Mouse (Mus musculus): ENCODE results near the gene Capza1. TPM values are rescaled to one million over a fixed set of nuclear protein-coding genes. Genes with fewer than 3 reads are reported as not detected.

Gene Capza1
- polyA plus RNA-seq, 1 experiment from 2014 or later: 186 TPM

DNA sequence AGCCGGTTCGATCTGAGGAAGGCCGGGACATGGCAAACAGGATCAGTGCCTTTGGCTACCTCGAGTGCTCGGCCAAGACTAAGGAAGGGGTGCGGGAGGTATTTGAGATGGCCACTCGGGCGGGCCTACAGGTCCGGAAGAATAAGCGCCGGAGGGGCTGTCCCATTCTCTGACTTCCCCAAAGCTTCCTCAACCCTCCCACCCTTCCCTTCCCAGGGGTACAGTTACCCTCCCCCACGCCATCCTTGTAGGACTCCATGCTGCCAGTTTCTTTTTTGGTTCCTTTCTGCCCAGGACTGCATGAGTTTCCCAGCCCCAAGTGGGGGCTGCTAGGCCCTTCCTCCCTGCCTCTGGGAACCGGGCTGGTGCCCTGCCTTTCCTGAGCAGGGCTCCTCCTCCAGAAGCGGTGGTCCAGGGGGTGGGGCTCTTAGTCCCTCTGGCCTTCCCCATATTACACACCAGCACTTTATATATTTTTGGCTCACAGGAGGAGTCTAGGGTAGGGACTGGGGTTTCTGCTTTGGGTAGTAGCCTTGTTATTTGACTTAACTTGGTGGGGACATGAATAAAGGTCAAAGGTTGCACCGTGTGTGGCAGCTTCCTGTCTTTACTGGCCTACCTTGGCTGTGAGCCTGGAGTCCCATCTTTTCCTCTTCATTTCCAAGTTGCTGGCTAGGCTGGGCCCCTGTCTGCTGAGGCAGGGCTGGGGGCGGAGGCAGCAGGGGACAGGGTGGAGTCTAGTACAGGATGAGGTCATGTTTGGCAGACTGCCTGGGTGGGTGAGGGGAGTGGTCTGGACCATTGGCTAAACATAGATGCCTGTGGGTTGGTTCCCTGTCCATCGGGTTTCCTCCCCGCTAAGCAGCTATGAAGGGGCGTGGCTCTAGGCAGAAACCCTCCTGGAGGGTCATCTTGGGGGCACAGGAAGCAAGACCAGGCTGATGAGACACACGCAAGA lies 70.2 kb downstream of the Capza1 start:
- Histone ChIP-seq H3K4me1 (peaks cover 69% of the 10 kb centered on the region), H3K27me3 (no peaks in the 10 kb centered on the region), H3K4me3 (no peak overlapping the region), H3K36me3 (peaks cover 71% of the 10 kb centered on the region), H3K9ac (peak overlapping the region; percentile 11; the same call in 1 of the 2 replicates), H3K4me2 (peak overlapping the region; percentile 10; the same call in 1 of the 2 replicates), H3K27ac (peak overlapping the region; percentile 80), H3K9me3 (no peaks in the 10 kb centered on the region)
- WGBS: 50% methylated on average over 20 of the region's 20 CpGs
- peak; percentile 50 for ATAC-seq (ENCODE audit: insufficient number of reproducible peaks, insufficient read depth, low FRiP score, low TSS enrichment, low read depth)

DNA sequence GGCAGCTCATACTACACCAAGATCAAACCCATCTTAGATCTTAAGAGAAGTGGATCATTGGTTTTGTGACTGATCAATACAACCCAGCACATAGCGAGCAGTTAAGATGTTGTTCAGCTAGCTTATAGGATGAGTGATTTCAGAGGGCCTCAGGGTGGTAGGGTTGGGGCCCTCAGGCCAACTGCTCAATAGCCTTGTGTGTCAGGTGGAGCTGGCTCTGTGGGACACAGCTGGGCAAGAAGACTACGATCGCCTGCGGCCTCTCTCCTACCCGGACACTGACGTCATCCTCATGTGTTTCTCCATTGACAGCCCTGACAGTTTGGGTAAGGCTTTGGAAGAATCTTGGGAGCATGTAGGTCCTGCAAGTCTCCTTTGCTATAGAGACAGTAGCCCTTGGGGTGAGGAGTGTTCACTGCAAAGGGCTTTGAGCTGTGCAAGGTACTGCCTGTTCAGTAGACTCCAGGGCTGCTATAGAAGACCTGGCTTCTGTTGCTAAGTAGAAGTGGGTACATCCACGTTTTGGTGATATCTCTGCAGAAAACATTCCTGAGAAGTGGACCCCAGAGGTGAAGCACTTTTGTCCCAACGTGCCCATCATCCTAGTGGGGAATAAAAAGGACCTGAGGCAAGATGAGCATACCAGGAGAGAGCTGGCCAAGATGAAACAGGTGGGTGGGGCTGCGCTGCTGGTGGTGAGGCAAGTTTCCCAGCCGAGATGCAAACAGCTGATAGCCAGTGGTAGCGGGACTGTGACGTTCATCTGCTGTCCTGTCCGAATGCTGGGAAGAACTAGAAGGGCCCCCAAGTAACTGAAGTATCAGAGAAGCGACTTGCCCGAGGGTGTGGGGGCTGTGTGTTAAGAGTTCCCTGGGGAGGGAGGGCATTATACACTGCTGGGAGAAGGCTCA lies 71.7 kb downstream of the Capza1 start:
- no peak for ATAC-seq (ENCODE audit: insufficient number of reproducible peaks, insufficient read depth, low FRiP score, low TSS enrichment, low read depth)
- peaks cover 62% of the 10 kb centered on the region for H3K36me3 ChIP-seq
- H3K9ac ChIP-seq: 0 out of 2 replicates have a peak overlapping the region, but pooled peaks have one; percentile 11
- H3K4me2 ChIP-seq: no peak overlapping the region
- 0 out of 2 replicates have a peak overlapping the region, but pooled peaks have one; percentile 80 for H3K27ac ChIP-seq
- H3K9me3 ChIP-seq: no peaks in the 10 kb centered on the region
- no peaks in the 10 kb centered on the region for H3K27me3 ChIP-seq
- WGBS: 62% methylated on average over 15 of the region's 15 CpGs
- H3K4me3 ChIP-seq: no peak overlapping the region
- H3K4me1 ChIP-seq: peaks cover 73% of the 10 kb centered on the region

DNA sequence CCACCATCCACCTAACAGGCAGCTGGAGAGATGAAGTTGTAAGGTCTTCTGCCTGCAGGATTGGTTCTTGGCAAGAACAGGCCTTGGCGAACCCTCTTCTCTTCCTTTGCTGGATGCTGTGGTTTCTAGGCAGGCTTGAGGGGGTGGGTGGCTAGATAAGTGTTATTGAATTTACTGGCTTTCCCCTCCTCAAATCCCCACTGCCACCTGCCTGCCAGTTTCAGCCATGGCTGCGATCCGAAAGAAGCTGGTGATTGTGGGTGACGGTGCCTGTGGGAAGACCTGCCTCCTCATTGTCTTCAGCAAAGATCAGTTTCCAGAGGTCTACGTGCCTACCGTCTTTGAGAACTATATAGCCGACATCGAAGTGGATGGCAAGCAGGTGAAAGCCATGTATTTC lies 72.6 kb downstream of the Capza1 start:
- no peak for ATAC-seq (ENCODE audit: insufficient number of reproducible peaks, insufficient read depth, low FRiP score, low TSS enrichment, low read depth)
- Histone ChIP-seq H3K9ac (peak overlapping the region; percentile 27; the same call in 1 of the 2 replicates), H3K4me2 (peak overlapping the region; percentile 91), H3K4me1 (peaks cover 73% of the 10 kb centered on the region), H3K27ac (peak overlapping the region; percentile 70; the same call in 1 of the 2 replicates), H3K9me3 (no peaks in the 10 kb centered on the region), H3K4me3 (peak overlapping the region; percentile 79), H3K27me3 (no peaks in the 10 kb centered on the region), H3K36me3 (peaks cover 52% of the 10 kb centered on the region)
- WGBS: 86% methylated on average over 8 of the region's 8 CpGs

GRCm38 (mm10) chr3:104791017-104791416 lies 73.3 kb downstream of the Capza1 start:
- peak overlapping the region; percentile 91 for H3K4me2 ChIP-seq
- H3K4me1 ChIP-seq: peaks cover 68% of the 10 kb centered on the region
- no peak for ATAC-seq (ENCODE audit: insufficient number of reproducible peaks, insufficient read depth, low FRiP score, low TSS enrichment, low read depth)
- WGBS: 25% methylated on average over 4 of the region's 4 CpGs
- H3K27me3 ChIP-seq: 0 out of 2 replicates have a peak, but pooled peaks cover under 1% of the 10 kb centered on the region
- H3K4me3 ChIP-seq: peak overlapping the region; percentile 79
- peak overlapping the region; percentile 70 for H3K27ac ChIP-seq
- H3K9me3 ChIP-seq: no peaks in the 10 kb centered on the region
- H3K9ac ChIP-seq: peak overlapping the region; percentile 85
- H3K36me3 ChIP-seq: peaks cover 46% of the 10 kb centered on the region

DNA sequence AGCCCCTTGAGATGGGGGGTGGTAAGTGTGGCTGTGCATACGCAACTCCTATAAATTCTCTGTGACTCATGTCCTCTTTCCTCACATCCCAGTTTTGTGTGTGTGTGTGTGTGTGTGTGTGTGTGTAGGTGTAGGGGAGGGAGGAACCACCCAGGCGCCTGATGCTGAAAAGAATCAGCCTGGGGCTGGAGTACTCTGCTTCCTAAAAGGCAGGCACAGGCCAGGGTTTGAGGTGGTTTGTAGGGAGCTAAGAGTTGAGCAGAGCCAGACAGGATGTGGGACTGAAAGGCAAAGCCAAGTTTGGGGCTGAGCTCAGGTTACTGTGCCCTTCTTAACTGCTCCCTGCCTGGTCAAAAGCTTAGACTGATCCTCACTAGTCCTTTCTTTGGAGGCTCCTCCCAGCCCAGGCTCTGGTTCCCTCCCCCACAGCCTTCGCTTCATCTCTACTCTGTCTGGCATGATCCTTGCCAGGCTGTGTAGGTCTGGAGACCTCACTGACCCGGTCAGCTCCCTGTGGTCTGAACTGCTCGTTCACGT lies 73.8 kb downstream of the Capza1 start:
- peak overlapping the region; percentile 79 for H3K4me3 ChIP-seq
- H3K9ac ChIP-seq: peak overlapping the region; percentile 85
- peaks cover 62% of the 10 kb centered on the region for H3K4me1 ChIP-seq
- 5% methylated on average over 6 of the region's 6 CpGs for WGBS
- H3K27ac ChIP-seq: peak overlapping the region; percentile 70
- H3K9me3 ChIP-seq: no peaks in the 10 kb centered on the region
- H3K4me2 ChIP-seq: peak overlapping the region; percentile 91
- H3K36me3 ChIP-seq: peaks cover 40% of the 10 kb centered on the region
- H3K27me3 ChIP-seq: peaks cover 6% of the 10 kb centered on the region
- ATAC-seq (ENCODE audit: insufficient number of reproducible peaks, insufficient read depth, low FRiP score, low TSS enrichment, low read depth): peak; percentile 45

DNA sequence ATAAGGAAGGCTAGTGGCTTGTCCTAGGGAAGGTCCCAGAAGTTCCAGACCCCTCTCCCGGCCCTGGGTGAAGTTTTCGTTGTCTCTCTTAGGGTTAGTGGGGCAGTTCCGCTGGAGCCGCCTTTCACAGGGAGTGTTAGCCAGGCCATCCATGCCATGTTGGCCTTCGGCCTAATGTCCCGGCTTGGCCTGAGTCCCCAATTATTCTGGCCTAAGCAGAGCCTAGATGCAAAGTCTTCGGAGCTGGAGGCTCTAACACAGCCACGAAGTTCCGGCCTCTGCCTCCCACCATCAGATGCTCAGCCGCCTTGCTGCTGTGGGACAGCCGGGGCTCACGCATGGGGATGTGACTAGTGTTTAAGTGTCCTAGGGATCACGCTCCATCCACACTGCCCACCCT lies 74.5 kb downstream of the Capza1 start:
- H3K27ac ChIP-seq: peak overlapping the region; percentile 70
- peaks cover 12% of the 10 kb centered on the region for H3K27me3 ChIP-seq
- ATAC-seq (ENCODE audit: insufficient number of reproducible peaks, insufficient read depth, low FRiP score, low TSS enrichment, low read depth): no peak
- peaks cover 56% of the 10 kb centered on the region for H3K4me1 ChIP-seq
- peaks cover 34% of the 10 kb centered on the region for H3K36me3 ChIP-seq
- H3K9ac ChIP-seq: peak overlapping the region; percentile 85
- H3K9me3 ChIP-seq: no peaks in the 10 kb centered on the region
- WGBS: 13% methylated on average over 13 of the region's 13 CpGs
- H3K4me2 ChIP-seq: peak overlapping the region; percentile 91
- H3K4me3 ChIP-seq: peak overlapping the region; percentile 79

DNA sequence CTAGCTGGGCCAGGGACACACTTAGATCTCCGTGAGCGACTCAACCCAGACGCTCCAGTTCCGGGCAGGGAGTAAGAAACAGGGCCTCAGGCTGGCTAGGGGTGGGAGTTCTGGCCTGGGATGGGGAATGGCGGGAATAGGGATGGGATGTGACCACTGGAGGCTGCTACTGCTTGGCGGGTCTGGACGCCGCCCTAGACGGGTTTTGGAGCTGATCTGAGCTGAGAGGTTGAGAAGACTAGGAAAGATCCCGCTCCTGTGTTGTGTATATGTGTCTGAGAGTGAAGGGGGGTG lies 75.0 kb downstream of the Capza1 start:
- H3K4me3 ChIP-seq: peak overlapping the region; percentile 79
- peak overlapping the region; percentile 91 for H3K4me2 ChIP-seq
- H3K4me1 ChIP-seq: peaks cover 50% of the 10 kb centered on the region
- 0 out of 2 replicates have a peak, but pooled peaks have one; percentile 1 for ATAC-seq (ENCODE audit: insufficient number of reproducible peaks, insufficient read depth, low FRiP score, low TSS enrichment, low read depth)
- H3K9me3 ChIP-seq: no peaks in the 10 kb centered on the region
- H3K36me3 ChIP-seq: peaks cover 29% of the 10 kb centered on the region
- peaks cover 18% of the 10 kb centered on the region for H3K27me3 ChIP-seq
- H3K27ac ChIP-seq: peak overlapping the region; percentile 70
- H3K9ac ChIP-seq: peak overlapping the region; percentile 85
- 3% methylated on average over 10 of the region's 10 CpGs for WGBS

GRCm38 (mm10) chr3:104788561-104789311 lies 75.6 kb downstream of the Capza1 start:
- H3K9me3 ChIP-seq: no peaks in the 10 kb centered on the region
- H3K27me3 ChIP-seq: peaks cover 23% of the 10 kb centered on the region
- peaks cover 24% of the 10 kb centered on the region for H3K36me3 ChIP-seq
- peak overlapping the region; percentile 79 for H3K4me3 ChIP-seq
- H3K9ac ChIP-seq: peak overlapping the region; percentile 85
- peaks cover 45% of the 10 kb centered on the region for H3K4me1 ChIP-seq
- H3K4me2 ChIP-seq: peak overlapping the region; percentile 91
- 2% methylated on average over 47 of the region's 52 CpGs for WGBS
- ATAC-seq (ENCODE audit: insufficient number of reproducible peaks, insufficient read depth, low FRiP score, low TSS enrichment, low read depth): peak; percentile 75
- peak overlapping the region; percentile 70 for H3K27ac ChIP-seq

DNA sequence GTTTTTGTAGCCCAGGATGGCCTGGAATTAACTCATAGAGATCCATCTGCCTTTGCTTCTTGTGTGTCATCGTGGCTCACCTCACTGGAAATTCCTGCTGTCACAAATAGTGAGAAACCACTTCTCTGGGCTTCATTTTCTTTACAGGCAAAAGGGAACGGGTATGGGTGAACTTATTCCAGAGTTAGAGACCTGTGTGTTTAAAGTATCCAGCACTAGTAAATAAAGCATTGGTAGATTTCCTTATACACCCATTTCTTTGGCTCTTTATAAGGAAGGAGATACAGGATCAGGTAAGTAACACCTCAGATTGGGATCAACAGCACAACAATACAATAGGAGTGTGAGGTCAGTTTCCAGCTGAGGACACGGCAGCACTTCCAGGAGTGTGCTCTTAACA lies 76.2 kb downstream of the Capza1 start, which contains the start of gene Rhoc:
Rhoc (plus strand) TSS at position 301 of the 400 bp plus-strand sequence.
- H3K27me3 ChIP-seq: peaks cover 30% of the 10 kb centered on the region
- H3K4me3 ChIP-seq: peak within 1 kb of the TSS; percentile 79
- peak within 1 kb of the TSS; percentile 70 for H3K27ac ChIP-seq
- peak within 1 kb of the TSS; percentile 91 for H3K4me2 ChIP-seq
- peaks cover 39% of the 10 kb centered on the region for H3K4me1 ChIP-seq
- no peak for ATAC-seq (ENCODE audit: insufficient number of reproducible peaks, insufficient read depth, low FRiP score, low TSS enrichment, low read depth)
- peaks cover 17% of the 10 kb centered on the region for H3K36me3 ChIP-seq
- WGBS: 25% methylated on average over 3 of the region's 3 CpGs
- peak within 1 kb of the TSS; percentile 85 for H3K9ac ChIP-seq
- no peaks in the 10 kb centered on the region for H3K9me3 ChIP-seq

- H3K27ac ChIP-seq: no peak overlapping the region
- H3K9ac ChIP-seq: no peak overlapping the region
- peaks cover 58% of the 10 kb centered on the region for H3K27me3 ChIP-seq
- H3K4me1 ChIP-seq: peaks cover 33% of the 10 kb centered on the region
- no peak overlapping the region for H3K4me3 ChIP-seq
- no peak for ATAC-seq (ENCODE audit: insufficient number of reproducible peaks, insufficient read depth, low FRiP score, low TSS enrichment, low read depth)
- H3K9me3 ChIP-seq: no peaks in the 10 kb centered on the region
- no peaks in the 10 kb centered on the region for H3K36me3 ChIP-seq
- WGBS: 88% methylated on average over 6 of the region's 6 CpGs
- no peak overlapping the region for H3K4me2 ChIP-seq
Observed at GRCm38 (mm10) chr3:104785284-104785683, 79.0 kb downstream of the Capza1 start.
